Mouse (Mus musculus): ENCODE data around the gene Pip5k1a. TPM values are rescaled to one million over a fixed set of nuclear protein-coding genes. Genes with fewer than 3 reads are reported as not detected.
A peak's percentile ranks its signal among the peaks of the same experiment; 100 is the strongest.
"Not testable (repeated sequence)": the region's sequence is repeated elsewhere in the genome, so short reads cannot be mapped to it uniquely, and the experiment has no call there.

Pip5k1a gene
- polyA plus RNA-seq, 1 experiment from 2014 or later: 12.2 TPM

DNA sequence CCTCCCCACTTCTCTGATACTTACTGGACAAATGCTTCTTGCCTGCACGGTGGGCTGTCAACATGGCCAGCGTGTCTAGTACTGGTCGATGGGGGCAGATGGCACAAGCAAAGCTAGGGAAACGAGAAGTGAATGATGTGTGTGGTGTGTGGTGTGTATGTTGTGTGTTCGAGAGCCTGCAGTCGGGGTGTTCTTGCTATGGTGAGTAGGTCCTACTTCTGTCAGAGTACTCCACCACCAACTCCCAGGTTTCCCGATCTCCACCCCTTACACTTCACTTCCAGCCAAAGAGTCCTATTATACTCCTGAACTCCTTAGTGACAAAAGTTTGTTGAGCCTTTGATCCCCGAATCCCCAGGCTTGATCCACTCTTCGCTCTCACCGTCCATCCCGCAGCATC lies 26.4 kb upstream of the Pip5k1a start:
- peak overlapping the region; percentile 74 for H3K9ac ChIP-seq
- H3K27ac ChIP-seq (ENCODE audit: low read depth): peak overlapping the region; percentile 75; the same call in 1 of the 2 replicates
- H3K27me3 ChIP-seq (ENCODE audit: insufficient read depth, low read length): no peaks in the 10 kb centered on the region
- H3K4me3 ChIP-seq (ENCODE audit: low read depth, low read length): peak overlapping the region; percentile 61
- WGBS: 52% methylated on average over 11 of the region's 11 CpGs
- no peak for DNase-seq
- peaks cover 25% of the 10 kb centered on the region for H3K36me3 ChIP-seq (ENCODE audit: insufficient read depth)
- H3K4me1 ChIP-seq (ENCODE audit: insufficient read depth): no peaks in the 10 kb centered on the region
- TF ChIP-seq CTCF (IDR thresholded peaks at IDR 0.05; ENCODE audit: low read depth): no peak
- 0 out of 2 replicates have a peak, but pooled peaks have one; percentile 9 for ATAC-seq (ENCODE audit: insufficient read depth)
- no peaks in the 10 kb centered on the region for H3K9me3 ChIP-seq (ENCODE audit: low read depth, low read length)
- H3K4me2 ChIP-seq: peak overlapping the region; percentile 71

DNA sequence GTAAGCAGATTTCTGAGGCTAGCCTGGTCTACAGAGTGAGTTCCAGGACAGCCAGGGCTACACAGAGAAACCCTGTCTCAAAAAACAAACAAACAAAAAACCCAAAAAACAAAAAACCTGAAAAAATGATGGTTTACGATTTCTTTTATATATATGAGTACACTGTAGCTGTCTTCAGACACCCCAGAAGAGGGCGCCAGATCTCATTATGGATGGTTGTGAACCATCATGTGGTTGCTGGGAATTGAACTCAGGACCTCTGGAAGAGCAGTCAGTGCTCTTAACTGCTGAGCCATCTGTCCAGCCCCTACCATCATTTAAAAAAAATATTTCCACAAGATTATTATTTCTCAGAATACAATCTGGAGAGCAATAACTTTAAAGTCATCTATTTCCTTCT lies 25.7 kb upstream of the Pip5k1a start:
- H3K27ac ChIP-seq (ENCODE audit: low read depth); H3K9ac ChIP-seq; DNase-seq; ATAC-seq (ENCODE audit: insufficient read depth); H3K4me3 ChIP-seq (ENCODE audit: low read depth, low read length); H3K4me1 ChIP-seq (ENCODE audit: insufficient read depth); H3K4me2 ChIP-seq; H3K27me3 ChIP-seq (ENCODE audit: insufficient read depth, low read length); H3K9me3 ChIP-seq (ENCODE audit: low read depth, low read length): not testable (repeated sequence)
- WGBS: 82% methylated on average over 2 of the region's 2 CpGs
- peaks cover 25% of the 10 kb centered on the region for H3K36me3 ChIP-seq (ENCODE audit: insufficient read depth)
- TF ChIP-seq CTCF (IDR thresholded peaks at IDR 0.05; ENCODE audit: low read depth): peak; percentile 21; the same call in 1 of the 2 replicates

DNA sequence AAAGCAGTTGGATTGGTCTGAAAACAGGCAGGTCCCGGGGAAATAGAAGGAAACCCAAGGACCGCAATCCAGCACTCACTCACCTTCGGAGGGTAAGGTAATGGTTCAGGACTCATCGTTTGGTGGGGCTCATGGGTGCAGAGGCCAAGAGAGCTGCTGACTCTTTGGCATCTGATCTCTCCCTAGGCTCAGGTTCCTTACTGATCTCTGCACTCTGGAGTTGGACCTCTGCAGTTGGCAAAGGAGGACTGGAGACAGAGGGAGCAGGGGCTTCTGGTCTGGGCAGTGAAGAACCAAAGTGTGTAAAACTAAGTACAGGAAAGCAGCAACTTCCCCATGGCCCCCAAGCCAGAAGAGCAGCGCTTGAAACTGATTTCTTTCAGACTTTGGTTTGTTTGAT lies 23.4 kb upstream of the Pip5k1a start:
- DNase-seq (no peak), ATAC-seq (ENCODE audit: insufficient read depth) (no peak)
- H3K4me3 ChIP-seq (ENCODE audit: low read depth, low read length): no peak overlapping the region
- H3K4me1 ChIP-seq (ENCODE audit: insufficient read depth): peaks cover 1% of the 10 kb centered on the region
- no peak overlapping the region for H3K27ac ChIP-seq (ENCODE audit: low read depth)
- TF ChIP-seq CTCF (IDR thresholded peaks at IDR 0.05; ENCODE audit: low read depth): no peak
- H3K36me3 ChIP-seq (ENCODE audit: insufficient read depth): peaks cover 25% of the 10 kb centered on the region
- no peak overlapping the region for H3K9ac ChIP-seq
- H3K4me2 ChIP-seq: no peak overlapping the region
- no peaks in the 10 kb centered on the region for H3K27me3 ChIP-seq (ENCODE audit: insufficient read depth, low read length)
- H3K9me3 ChIP-seq (ENCODE audit: low read depth, low read length): no peaks in the 10 kb centered on the region
- 77% methylated on average over 5 of the region's 5 CpGs for WGBS

- no peak for DNase-seq
- TF ChIP-seq CTCF (IDR thresholded peaks at IDR 0.05; ENCODE audit: low read depth): no peak
- H3K4me3 ChIP-seq (ENCODE audit: low read depth, low read length): no peak overlapping the region
- H3K9ac ChIP-seq: no peak overlapping the region
- no peaks in the 10 kb centered on the region for H3K27me3 ChIP-seq (ENCODE audit: insufficient read depth, low read length)
- H3K4me1 ChIP-seq (ENCODE audit: insufficient read depth): peaks cover 5% of the 10 kb centered on the region
- no peak overlapping the region for H3K27ac ChIP-seq (ENCODE audit: low read depth)
- WGBS: 40% methylated on average over 6 of the region's 6 CpGs
- peaks cover 25% of the 10 kb centered on the region for H3K36me3 ChIP-seq (ENCODE audit: insufficient read depth)
- H3K4me2 ChIP-seq: no peak overlapping the region
- ATAC-seq (ENCODE audit: insufficient read depth): no peak
- no peaks in the 10 kb centered on the region for H3K9me3 ChIP-seq (ENCODE audit: low read depth, low read length)
Measured at GRCm38 (mm10) chr3:95129226-95129651, 22.5 kb upstream of the Pip5k1a start.

DNA sequence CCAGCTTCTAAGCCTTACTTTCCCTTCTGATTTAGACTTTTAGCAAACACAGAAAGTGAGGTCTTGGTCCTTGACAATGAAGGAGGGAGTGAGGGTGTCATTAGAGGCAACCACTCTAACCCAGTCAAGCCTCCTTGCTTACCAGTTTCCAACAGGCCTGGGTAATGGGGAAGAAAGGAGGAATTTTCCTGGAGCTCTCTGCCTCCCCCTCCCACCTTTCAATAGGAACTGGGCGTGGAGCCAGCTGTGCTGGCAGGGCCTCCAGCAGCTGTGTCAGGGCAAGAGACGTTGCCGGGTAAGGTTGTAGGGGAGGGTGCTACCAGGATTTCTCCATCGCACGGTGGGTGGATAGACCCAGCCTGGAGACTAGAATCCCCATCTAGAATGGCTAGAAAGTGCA lies 18.2 kb upstream of the Pip5k1a start:
- ATAC-seq (ENCODE audit: insufficient read depth) (peak; percentile 39; the same call in 1 of the 2 replicates), DNase-seq (peak; percentile 81)
- no peaks in the 10 kb centered on the region for H3K9me3 ChIP-seq (ENCODE audit: low read depth, low read length)
- peaks cover 5% of the 10 kb centered on the region for H3K4me1 ChIP-seq (ENCODE audit: insufficient read depth)
- H3K9ac ChIP-seq: no peak overlapping the region; the same call in 1 of the 2 replicates
- H3K27me3 ChIP-seq (ENCODE audit: insufficient read depth, low read length): no peaks in the 10 kb centered on the region
- WGBS: 4% methylated on average over 5 of the region's 5 CpGs
- no peak for TF ChIP-seq CTCF (IDR thresholded peaks at IDR 0.05; ENCODE audit: low read depth)
- H3K4me2 ChIP-seq: no peak overlapping the region
- peaks cover 49% of the 10 kb centered on the region for H3K36me3 ChIP-seq (ENCODE audit: insufficient read depth)
- no peak overlapping the region for H3K4me3 ChIP-seq (ENCODE audit: low read depth, low read length)
- peak overlapping the region; percentile 47 for H3K27ac ChIP-seq (ENCODE audit: low read depth)

- H3K9ac ChIP-seq: no peak within 1 kb of the TSS; the same call in 1 of the 2 replicates
- ATAC-seq (ENCODE audit: insufficient read depth) (peak; percentile 32; the same call in 1 of the 2 replicates), DNase-seq (peak; percentile 29)
- no peak within 1 kb of the TSS for H3K4me3 ChIP-seq (ENCODE audit: low read depth, low read length)
- 51% methylated on average over 6 of the region's 6 CpGs for WGBS
- no peaks in the 10 kb centered on the region for H3K9me3 ChIP-seq (ENCODE audit: low read depth, low read length)
- peak; percentile 71 for TF ChIP-seq CTCF (IDR thresholded peaks at IDR 0.05; ENCODE audit: low read depth)
- no peak within 1 kb of the TSS for H3K4me2 ChIP-seq
- no peaks in the 10 kb centered on the region for H3K27me3 ChIP-seq (ENCODE audit: insufficient read depth, low read length)
- peaks cover 5% of the 10 kb centered on the region for H3K4me1 ChIP-seq (ENCODE audit: insufficient read depth)
- H3K36me3 ChIP-seq (ENCODE audit: insufficient read depth): peaks cover 50% of the 10 kb centered on the region
- H3K27ac ChIP-seq (ENCODE audit: low read depth): peak within 1 kb of the TSS; percentile 47
Measured at GRCm38 (mm10) chr3:95124246-95124645, 17.5 kb upstream of the Pip5k1a start, which contains the start of gene Tmod4. Gene Tmod4 (plus strand): TSS chr3:95124476.

DNA sequence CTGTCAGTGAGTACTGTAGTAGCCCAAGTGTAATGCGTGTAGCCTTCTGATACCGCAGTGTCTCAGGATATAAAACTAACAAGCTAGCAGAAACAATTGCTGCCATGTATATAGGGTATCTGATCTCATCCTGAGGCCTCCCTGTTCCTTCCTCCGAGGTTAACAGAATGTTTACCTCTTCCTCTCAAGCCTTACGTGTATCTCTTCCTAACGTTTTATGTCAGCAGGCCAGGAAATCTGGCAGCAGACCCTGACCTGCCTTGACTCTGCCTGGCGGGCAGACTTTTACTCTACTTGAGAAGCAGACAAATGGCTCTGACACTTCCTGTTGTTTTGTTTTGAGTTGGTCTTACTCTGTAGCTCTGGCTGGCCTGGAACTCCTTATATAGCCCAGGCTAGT lies 14.8 kb upstream of the Pip5k1a start:
- Histone ChIP-seq H3K27me3 (ENCODE audit: insufficient read depth, low read length) (no peaks in the 10 kb centered on the region), H3K9ac (no peak overlapping the region), H3K36me3 (ENCODE audit: insufficient read depth) (peaks cover 67% of the 10 kb centered on the region), H3K27ac (ENCODE audit: low read depth) (peak overlapping the region; percentile 73), H3K9me3 (ENCODE audit: low read depth, low read length) (no peaks in the 10 kb centered on the region), H3K4me1 (ENCODE audit: insufficient read depth) (peaks cover 5% of the 10 kb centered on the region), H3K4me2 (no peak overlapping the region), H3K4me3 (ENCODE audit: low read depth, low read length) (no peak overlapping the region)
- ATAC-seq (ENCODE audit: insufficient read depth) (peak; percentile 59), DNase-seq (peak; percentile 69)
- TF ChIP-seq CTCF (IDR thresholded peaks at IDR 0.05; ENCODE audit: low read depth): no peak
- WGBS: 52% methylated on average over 6 of the region's 6 CpGs
